Mouse (Mus musculus) adrenal gland, postnatal 36 days (tissue): ENCODE data around the gene Myod1. TPM values are rescaled to one million over a fixed set of nuclear protein-coding genes. Genes with fewer than 3 reads are reported as not detected.
A peak's percentile ranks its signal among the peaks of the same experiment; 100 is the strongest.

ENCODE experiments used
- DNase-seq, 2 experiments: peaks; one replicate each; pipeline ENCODE4 v3.0.0; 2021; ENCODE audit warnings: mixed read lengths in 1 of 2
- long read RNA-seq, 2 experiments: library from polyadenylated mRNA; stranded (forward); transcript quantifications; one replicate each; pipeline ENCODE4 v2.0.0; 2021; ENCODE audit warnings: borderline sequencing depth in 2 of 2
- total RNA-seq, 2 experiments: library from RNA; stranded (reverse); gene quantifications; 2 replicates each; pipeline ENCODE4 v1.2.3; 2021

Myod1 gene
- not detected for total RNA-seq
- long read RNA-seq, experiment 1 = 0 reads
- long read RNA-seq, experiment 2 = 0 reads

- DNase-seq = no peak
Observed at GRCm38 (mm10) chr7:46376172-46377007, at the start of gene Myod1. TSS of gene Myod1 (plus strand) at chr7:46376474.

GRCm38 (mm10) chr7:46327896-46328295 lies 48.4 kb upstream of the Myod1 start:
- DNase-seq = no peak

- no peak for DNase-seq
Observed at GRCm38 (mm10) chr7:46337397-46337796, 38.9 kb upstream of the Myod1 start.

DNA sequence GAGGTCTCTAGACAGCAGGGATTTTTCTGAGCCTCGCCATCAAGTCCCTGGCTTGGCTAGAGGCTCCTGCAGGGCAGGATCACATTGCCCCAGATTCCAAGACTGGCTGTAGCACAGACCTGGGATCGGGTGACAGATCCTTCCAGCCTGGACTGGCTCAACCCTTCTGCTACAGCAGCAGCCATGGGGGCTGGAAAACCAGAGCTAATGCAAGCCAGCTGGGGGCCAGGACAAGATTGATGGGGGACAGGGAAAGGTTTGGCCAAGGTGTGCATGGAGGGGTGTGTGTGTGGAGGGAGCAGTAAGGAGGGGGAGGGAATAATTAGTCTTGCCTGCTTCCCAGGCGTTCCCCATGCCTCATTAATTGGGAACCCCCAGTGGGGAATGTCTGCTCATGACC lies 36.5 kb upstream of the Myod1 start:
- DNase-seq = no peak

DNA sequence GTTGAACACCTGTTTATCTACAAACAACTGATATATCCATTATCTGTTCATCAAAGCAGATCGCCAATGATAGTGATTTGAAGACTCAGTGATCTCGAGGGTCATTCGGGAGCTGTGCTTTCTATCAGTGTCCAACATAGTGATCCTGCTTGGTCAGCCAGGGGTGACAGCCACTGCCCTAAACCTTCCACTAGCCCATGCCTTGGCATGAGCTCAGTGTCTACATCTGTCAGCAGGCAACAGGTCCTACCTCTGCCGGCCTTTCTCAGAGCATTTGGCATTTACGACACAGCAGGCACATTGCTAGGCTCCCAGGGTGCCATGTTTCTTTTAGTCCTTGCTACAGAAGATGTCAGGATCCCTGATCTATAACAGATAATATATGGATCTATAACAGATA lies 36.0 kb upstream of the Myod1 start:
- no peak for DNase-seq

DNA sequence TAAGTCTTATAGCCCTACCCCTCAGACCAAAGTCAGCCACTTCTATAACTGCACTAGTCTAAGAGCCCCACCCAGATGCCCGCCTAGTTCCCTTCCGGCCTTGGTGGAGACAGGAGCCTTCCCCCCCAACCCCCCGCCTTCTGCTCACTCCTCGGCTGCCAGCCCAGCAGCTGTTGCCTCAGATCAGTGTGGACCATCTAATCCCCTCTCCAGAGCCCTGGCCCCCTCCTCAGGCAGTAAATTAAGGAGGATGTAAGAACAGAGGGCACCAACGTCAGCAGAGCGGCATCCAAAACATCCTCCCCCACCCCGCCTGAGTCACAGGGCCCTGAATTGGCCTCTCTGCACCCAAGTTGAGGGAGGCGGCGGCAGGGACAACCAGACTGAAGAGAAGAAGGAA lies 34.8 kb upstream of the Myod1 start:
- DNase-seq = no peak

GRCm38 (mm10) chr7:46347692-46348091 lies 28.6 kb upstream of the Myod1 start:
- DNase-seq = no peak

DNA sequence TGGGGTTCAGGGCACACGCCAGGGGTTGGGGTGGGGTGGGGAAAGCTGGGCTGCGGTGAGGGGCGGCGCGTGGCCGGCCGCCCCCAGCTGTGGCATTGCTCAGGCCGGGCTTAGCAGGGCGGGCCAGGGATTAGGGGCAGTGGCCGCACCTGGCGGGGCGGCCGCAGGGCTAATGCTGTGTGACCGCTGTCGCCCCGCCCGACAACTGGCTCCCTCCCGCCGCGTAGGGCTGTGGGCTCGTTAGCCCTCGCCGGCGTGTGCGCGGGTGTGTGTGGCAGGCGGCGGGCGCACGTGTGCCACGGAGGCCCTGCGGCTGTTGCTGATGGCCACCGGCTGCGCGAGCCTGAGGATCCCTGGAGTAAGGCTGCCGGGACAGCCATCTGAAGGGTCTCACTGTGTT lies 27.5 kb upstream of the Myod1 start:
- no peak for DNase-seq

- no peak for DNase-seq
Observed at GRCm38 (mm10) chr7:46350119-46350702, 26.1 kb upstream of the Myod1 start.

DNA sequence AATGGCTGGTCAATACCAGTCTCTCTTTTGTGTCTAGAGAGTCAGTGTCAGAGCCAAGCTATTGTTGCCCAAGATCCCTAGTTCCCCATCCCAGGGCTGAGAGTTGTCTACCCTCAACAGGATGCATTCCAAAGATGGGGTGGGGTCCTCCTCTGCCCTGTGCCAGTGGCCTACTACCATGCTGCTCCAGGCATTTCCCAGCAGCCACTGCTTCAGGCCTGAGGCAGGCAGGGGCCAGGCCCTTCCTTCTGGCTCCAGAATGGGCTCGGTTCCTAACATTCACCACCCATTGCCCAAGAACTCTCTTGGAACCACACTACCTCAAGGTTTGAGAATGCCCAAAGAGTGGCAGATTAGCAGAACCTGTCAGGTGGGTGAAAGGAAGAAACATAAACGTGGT lies 23.5 kb upstream of the Myod1 start:
- no peak for DNase-seq

DNA sequence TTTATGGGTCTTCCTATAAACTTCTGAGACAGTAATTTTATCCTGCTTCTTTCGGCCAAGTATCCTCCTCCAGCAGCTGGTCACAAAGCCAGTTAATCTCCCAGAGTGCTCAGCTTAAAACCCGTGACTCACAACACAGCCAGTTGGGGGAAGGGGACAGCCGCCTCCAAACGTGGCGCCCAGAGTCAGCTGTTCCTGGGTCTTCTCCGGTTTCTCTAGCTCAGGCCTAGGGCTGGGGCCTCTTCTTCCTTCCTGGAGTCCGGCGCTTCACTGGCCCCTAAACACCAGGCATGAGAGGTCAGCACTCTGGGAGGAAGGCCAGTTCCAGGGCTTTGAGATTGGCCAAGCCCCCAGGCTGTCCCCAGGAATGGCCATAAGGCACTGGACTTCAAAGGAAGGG lies 23.1 kb upstream of the Myod1 start:
- no peak for DNase-seq

DNA sequence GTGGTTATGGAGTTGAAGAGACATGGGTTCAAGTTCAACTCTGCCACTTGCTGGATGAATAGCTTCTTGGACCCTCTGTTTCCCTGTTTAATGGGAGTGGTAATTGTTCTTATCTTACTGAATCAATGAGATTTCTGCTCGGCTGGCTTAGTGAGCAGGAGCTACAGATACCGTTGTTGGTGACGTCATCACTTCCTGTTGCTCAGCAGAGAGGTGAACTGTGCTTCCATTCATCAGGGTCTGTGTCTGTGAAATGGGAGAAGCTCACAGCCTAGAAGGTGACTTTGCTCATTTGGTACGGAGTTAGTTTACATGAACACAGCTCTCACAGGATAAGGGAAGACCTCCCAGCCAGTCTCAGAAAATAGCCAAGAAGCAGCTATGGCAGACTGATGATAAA lies 22.4 kb upstream of the Myod1 start:
- no peak for DNase-seq

DNA sequence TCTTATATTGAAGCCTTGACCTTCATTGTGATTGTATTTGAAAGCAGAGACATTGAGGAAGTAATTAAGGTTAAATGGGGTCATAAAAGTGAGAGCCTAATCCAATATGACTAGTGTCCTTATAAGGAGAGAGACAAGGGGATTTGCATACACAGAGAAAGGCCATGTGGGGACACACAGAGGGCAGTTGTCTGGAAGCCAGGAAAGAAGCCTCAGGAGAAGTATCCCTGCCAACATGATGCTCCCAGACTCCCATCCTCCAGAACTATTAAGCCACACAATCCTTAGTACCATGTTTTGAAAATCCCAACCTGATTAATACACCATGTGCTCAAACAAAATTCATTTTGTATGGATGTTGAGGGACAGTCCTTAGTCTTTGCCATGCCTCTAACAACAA lies 14.5 kb upstream of the Myod1 start:
- no peak for DNase-seq

GRCm38 (mm10) chr7:46364154-46364553 lies 12.1 kb upstream of the Myod1 start:
- no peak for DNase-seq

DNA sequence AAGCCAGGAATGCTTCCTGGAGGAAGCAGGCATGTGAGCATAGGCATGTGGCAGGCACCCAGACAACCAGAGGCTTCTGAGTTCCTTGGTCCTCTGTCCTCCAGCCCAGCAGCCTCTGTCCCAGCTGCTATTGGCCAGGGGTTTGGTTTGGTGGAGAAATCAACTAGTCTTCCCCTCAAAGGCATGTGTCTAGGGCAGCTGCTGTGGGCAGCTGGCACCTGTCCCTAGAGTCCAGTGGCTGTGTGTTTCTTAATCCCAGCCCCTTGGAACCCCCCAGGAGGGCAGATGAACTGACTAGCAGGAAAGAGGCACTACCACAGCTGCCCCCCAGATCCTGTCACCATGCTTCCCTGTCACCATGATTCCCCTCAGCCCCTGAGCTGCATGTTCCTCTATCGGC lies 10.5 kb upstream of the Myod1 start:
- no peak for DNase-seq

DNA sequence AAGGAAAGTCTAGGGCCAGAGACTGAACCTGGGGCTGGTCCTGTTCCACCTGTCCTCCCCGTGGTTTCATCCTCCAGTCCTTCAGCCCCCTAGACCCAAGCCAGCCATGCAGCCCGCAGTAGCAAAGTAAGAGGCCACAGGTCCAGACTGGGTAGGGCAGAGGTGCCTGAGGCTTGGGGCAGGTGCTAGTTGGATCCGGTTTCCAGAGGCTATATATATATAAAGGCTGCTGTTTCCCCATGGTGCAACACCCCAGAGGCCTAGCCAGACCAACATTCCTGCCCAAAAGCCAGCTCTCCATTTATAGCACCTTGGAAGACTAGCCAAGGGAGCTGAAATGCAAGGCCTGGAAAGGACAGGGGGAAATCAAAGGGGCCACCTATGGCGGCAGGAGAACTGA lies 5.2 kb upstream of the Myod1 start:
- DNase-seq = no peak

DNA sequence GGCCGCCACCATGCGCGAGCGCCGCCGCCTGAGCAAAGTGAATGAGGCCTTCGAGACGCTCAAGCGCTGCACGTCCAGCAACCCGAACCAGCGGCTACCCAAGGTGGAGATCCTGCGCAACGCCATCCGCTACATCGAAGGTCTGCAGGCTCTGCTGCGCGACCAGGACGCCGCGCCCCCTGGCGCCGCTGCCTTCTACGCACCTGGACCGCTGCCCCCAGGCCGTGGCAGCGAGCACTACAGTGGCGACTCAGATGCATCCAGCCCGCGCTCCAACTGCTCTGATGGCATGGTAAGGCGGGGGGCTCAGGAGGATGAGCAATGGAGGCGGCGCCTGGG lies 703 bp downstream of the Myod1 start:
- peak in 1 of 2 experiments; percentile 6 for DNase-seq

- peak in 1 of 2 experiments; percentile 35 for DNase-seq
Observed at GRCm38 (mm10) chr7:46378123-46378522, 1.8 kb downstream of the Myod1 start.

DNA sequence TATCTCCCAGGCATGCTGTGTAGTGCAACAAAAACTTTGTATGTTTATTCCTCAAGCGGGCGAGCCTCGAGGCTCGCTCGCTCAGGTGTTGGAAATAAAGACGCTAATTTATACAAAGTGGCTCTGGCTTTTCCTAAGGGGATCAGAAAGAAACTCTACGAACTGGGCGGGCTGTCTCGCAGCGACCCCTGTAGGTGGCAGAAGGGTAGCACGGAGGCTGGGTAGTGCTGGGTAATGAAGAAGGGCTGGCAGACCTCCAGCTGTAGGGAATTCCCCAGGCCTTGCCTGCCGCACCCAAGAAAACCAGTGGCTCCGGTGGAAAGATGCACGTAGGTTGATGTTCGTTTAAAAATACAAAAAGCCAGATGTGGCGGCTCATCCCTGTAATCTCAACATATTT lies 2.7 kb downstream of the Myod1 start:
- peak; percentile 65 to 75 for DNase-seq

DNA sequence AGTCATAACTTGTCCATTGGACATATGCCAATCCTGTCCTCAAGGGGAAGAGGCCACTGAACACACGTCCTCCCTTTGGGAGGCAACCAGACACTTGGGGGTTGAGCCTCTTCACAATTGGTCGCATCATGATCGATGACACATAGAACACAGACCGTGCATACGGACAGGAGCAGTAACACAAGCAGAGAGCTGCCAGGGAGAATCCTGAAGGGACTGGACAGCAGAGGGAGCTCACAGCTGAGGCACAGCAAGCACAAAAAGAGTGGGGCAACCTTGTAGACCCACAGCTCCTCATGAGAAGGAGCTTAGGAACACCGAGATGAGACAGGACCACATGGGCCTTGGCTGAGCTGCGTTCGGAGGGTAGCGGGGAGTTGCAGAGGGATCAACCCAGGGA lies 4.4 kb downstream of the Myod1 start:
- DNase-seq = peak in 1 of 2 experiments; percentile 16

DNA sequence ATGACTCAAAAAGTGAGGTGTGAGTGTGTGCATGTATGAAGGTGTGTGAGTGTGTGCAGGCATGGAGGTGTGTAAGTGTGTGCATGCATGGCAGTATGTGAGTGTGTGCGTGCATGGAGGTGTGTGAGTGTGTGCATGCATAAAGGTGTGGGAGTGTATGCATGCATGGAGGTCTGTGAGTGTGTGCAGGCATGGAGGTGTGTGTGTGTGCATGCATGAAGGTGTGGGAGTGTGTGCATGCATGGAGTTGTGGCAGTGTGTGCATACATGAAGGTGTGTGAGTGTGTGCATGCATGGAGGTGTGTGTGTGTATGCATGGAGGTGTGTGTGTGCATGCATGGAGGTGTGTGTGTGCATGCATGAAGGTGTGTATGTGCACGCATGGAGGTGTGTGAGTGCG lies 11.2 kb downstream of the Myod1 start:
- no peak for DNase-seq

DNA sequence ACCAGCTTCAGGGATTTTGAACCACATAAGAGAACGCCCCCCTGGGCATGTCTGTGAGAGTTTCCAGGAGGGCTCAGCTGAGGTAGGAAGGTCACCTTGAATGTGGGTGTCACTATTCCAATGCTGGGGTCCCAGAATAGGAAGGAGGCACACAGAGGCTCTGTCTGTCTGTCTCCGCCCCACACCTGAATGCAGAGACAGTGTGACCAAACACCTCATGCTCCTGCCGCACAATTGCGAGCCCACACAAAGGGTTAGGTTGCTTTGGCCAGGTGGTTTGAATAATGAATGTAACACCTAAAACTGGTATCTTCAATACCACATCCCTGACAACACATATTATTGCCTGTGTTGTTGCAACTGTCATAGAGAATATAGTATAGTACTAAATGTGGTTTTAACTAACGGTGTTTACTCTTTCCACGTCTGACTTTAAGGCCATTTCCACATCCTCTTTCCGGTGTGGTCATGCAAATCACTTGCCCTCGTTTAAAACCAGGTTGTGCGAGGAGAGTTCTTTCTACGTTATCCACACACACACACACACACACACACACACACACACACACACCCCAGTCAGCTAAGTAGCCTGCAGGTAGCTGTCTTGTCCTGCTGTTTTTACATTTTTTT lies 13.3 kb downstream of the Myod1 start:
- no peak for DNase-seq

- DNase-seq = no peak
Observed at GRCm38 (mm10) chr7:46390226-46390625, 14.0 kb downstream of the Myod1 start.

- no peak for DNase-seq
Observed at GRCm38 (mm10) chr7:46391701-46392100, 15.4 kb downstream of the Myod1 start.
